Mouse (Mus musculus) brain, embryonic 14.5 days (tissue): Measurements from ENCODE around the gene Gsc2.

Experiments used
- CTCF ChIP-seq: fragments of 200-500 bp; IDR thresholded peaks from 2 replicates; pipeline ENCODE4 v1.5.1; 2012; ENCODE audit warnings: inconsistent platforms, mild to moderate bottlenecking, moderate library complexity, borderline replicate concordance; ENCODE audit not compliant: insufficient read depth, insufficient read length; ENCODE audit errors: extremely low read depth
- POLR2A ChIP-seq: fragments of 200-500 bp; IDR thresholded peaks from 2 replicates; pipeline ENCODE4 v1.6.1; 2012; ENCODE audit warnings: mild to moderate bottlenecking, inconsistent platforms, borderline replicate concordance; ENCODE audit not compliant: poor library complexity, insufficient read depth, insufficient read length, severe bottlenecking; ENCODE audit errors: extremely low read depth

- no peak for TF ChIP-seq CTCF
- no peak for TF ChIP-seq POLR2A
Measured at GRCm38 (mm10) chr16:17865770-17866169, 49.1 kb downstream of the Gsc2 start.
